Comparison of ENCODE assay signal across 8 mouse cellular contexts in genomic region chr8:70699834-70700554, GRCm38 (mm10). TPM values are rescaled to one million over a fixed set of nuclear protein-coding genes. Genes with fewer than 3 reads are reported as not detected.
DNase-seq lines count a peak whose midpoint lies in the region; ATAC-seq and TF ChIP-seq lines count a peak whose summit lies in the region.

No protein-coding gene starts in this region.

- TF ChIP-seq CTCF in heart, adult 2 months (IDR thresholded peaks at IDR 0.05), result no peak
- TF ChIP-seq CTCF in midbrain, postnatal 0 days (IDR thresholded peaks at IDR 0.05), result no peak

- H3K36me3 ChIP-seq in embryonic facial prominence, embryonic 12.5 days, result peaks cover 9% of the 10 kb centered on the region; the same call in 1 of the 2 replicates
- peaks cover 2% of the 10 kb centered on the region; the same call in 1 of the 2 replicates for H3K36me3 ChIP-seq in heart, adult 2 months (ENCODE audit: control insufficient read depth, insufficient read depth, low read length)
- peaks cover 15% of the 10 kb centered on the region for H3K36me3 ChIP-seq in limb, embryonic 14.5 days (ENCODE audit: control insufficient read depth, insufficient read depth, low read length)
- no peaks in the 10 kb centered on the region for H3K36me3 ChIP-seq in midbrain, postnatal 0 days (ENCODE audit: insufficient read depth, low read length)

- peak; percentile 83 for TF ChIP-seq POLR2A in heart, adult 2 months (IDR thresholded peaks at IDR 0.05; ENCODE audit: insufficient read depth, low read depth, low read length)
- TF ChIP-seq POLR2A in limb, embryonic 14.5 days (IDR thresholded peaks at IDR 0.05; ENCODE audit: borderline replicate concordance, extremely low read depth, insufficient read depth, insufficient read length), result peak; percentile 73; the same call in 1 of the 2 replicates

- H3K9me3 ChIP-seq in embryonic facial prominence, embryonic 12.5 days, result no peaks in the 10 kb centered on the region
- no peaks in the 10 kb centered on the region for H3K9me3 ChIP-seq in limb, embryonic 14.5 days (ENCODE audit: control insufficient read depth, low read length)
- no peaks in the 10 kb centered on the region for H3K9me3 ChIP-seq in midbrain, postnatal 0 days (ENCODE audit: low read length)

- under 1% methylated on average over 59 of the region's 59 CpGs for WGBS in embryonic facial prominence, embryonic 12.5 days
- WGBS in heart, adult 2 months, result under 1% methylated on average over 59 of the region's 59 CpGs
- under 1% methylated on average over 58 of the region's 59 CpGs for WGBS in limb, embryonic 14.5 days
- WGBS in midbrain, postnatal 0 days, result under 1% methylated on average over 58 of the region's 59 CpGs

- H3K4me1 ChIP-seq in embryonic facial prominence, embryonic 12.5 days, result peaks cover 47% of the 10 kb centered on the region
- H3K4me1 ChIP-seq in heart, adult 2 months (ENCODE audit: control insufficient read depth, insufficient read depth, low read length), result peaks cover 24% of the 10 kb centered on the region
- peaks cover 37% of the 10 kb centered on the region for H3K4me1 ChIP-seq in limb, embryonic 14.5 days (ENCODE audit: control insufficient read depth, insufficient read depth, low read length)
- H3K4me1 ChIP-seq in midbrain, postnatal 0 days (ENCODE audit: insufficient read depth, low read length), result peaks cover 16% of the 10 kb centered on the region

- no peak for ATAC-seq in cerebellum, adult (ENCODE audit: insufficient number of reproducible peaks, low FRiP score, low TSS enrichment)
- ATAC-seq in embryonic facial prominence, embryonic 12.5 days (ENCODE audit: insufficient number of reproducible peaks, insufficient read depth, low FRiP score, low TSS enrichment), result no peak
- ATAC-seq in limb, embryonic 14.5 days (ENCODE audit: low FRiP score, low read depth), result no peak
- peak; percentile 15; the same call in 1 of the 2 replicates for ATAC-seq in midbrain, postnatal 0 days (ENCODE audit: low FRiP score)

- peak; percentile 89 for DNase-seq in cerebellum, adult 11 months
- DNase-seq in heart, adult 2 months, result peak; percentile 89
- peak; percentile 76 to 77 for DNase-seq in kidney, adult 8-10 months
- peak; percentile 75 for DNase-seq in limb, embryonic 14.5 days (ENCODE audit: low spot score)
- peak; percentile 91 for DNase-seq in midbrain, postnatal 0 days (ENCODE audit: low spot score)
- peak; percentile 66 to 74 for DNase-seq in spleen, postnatal 14 days (ENCODE audit: low spot score in 2 of 2)

- H3K79me2 ChIP-seq in heart, adult 2 months (replicated peaks; ENCODE audit: control insufficient read depth, insufficient read depth, low read length), result no peaks in the 10 kb centered on the region

- H3K4me3 ChIP-seq in embryonic facial prominence, embryonic 12.5 days, result peak overlapping the region; percentile 86
- peak overlapping the region; percentile 99 for H3K4me3 ChIP-seq in heart, adult 2 months
- peak overlapping the region; percentile 98 for H3K4me3 ChIP-seq in limb, embryonic 14.5 days (replicated peaks; ENCODE audit: low read length)
- peak overlapping the region; percentile 92 for H3K4me3 ChIP-seq in midbrain, postnatal 0 days (ENCODE audit: low read depth, low read length)

- intact Hi-C loops in heart, adult 2 months (cut with DNase I), result loop anchor here (1.0 to 5.0 kb wide), 3 partner anchors 27 to 88 kb away; partner anchors contain the start of genes Lsm4 and Rab3a

- peak overlapping the region; percentile 99 for H3K9ac ChIP-seq in embryonic facial prominence, embryonic 12.5 days
- peak overlapping the region; percentile 95 for H3K9ac ChIP-seq in heart, adult 2 months (ENCODE audit: low read depth, low read length)
- peak overlapping the region; percentile 99 for H3K9ac ChIP-seq in limb, embryonic 14.5 days (ENCODE audit: low read depth, low read length, severe bottlenecking)
- peak overlapping the region; percentile 97 for H3K9ac ChIP-seq in midbrain, postnatal 0 days (replicated peaks; ENCODE audit: low read length, poor library complexity, severe bottlenecking)

- peak; percentile 73; the same call in 1 of the 2 replicates for TF ChIP-seq EP300 in heart, adult 2 months (IDR thresholded peaks at IDR 0.05; ENCODE audit: insufficient read depth, low read depth, low read length)

- peak overlapping the region; percentile 98 for H3K27ac ChIP-seq in embryonic facial prominence, embryonic 12.5 days
- H3K27ac ChIP-seq in heart, adult 2 months, result peak overlapping the region; percentile 94
- peak overlapping the region; percentile 94 for H3K27ac ChIP-seq in limb, embryonic 14.5 days (replicated peaks; ENCODE audit: low read depth, low read length)
- H3K27ac ChIP-seq in midbrain, postnatal 0 days (ENCODE audit: low read depth, low read length), result peak overlapping the region; percentile 97

- H3K4me2 ChIP-seq in embryonic facial prominence, embryonic 12.5 days (replicated peaks), result peak overlapping the region; percentile 68
- peak overlapping the region; percentile 53 for H3K4me2 ChIP-seq in limb, embryonic 14.5 days (replicated peaks; ENCODE audit: low read depth, low read length, severe bottlenecking)
- H3K4me2 ChIP-seq in midbrain, postnatal 0 days (ENCODE audit: low read depth, low read length, poor library complexity, severe bottlenecking), result peak overlapping the region; percentile 64

- H3K27me3 ChIP-seq in embryonic facial prominence, embryonic 12.5 days, result no peaks in the 10 kb centered on the region
- H3K27me3 ChIP-seq in heart, adult 2 months (ENCODE audit: control insufficient read depth, insufficient read depth, low read length), result no peaks in the 10 kb centered on the region
- no peaks in the 10 kb centered on the region for H3K27me3 ChIP-seq in limb, embryonic 14.5 days (ENCODE audit: control insufficient read depth, insufficient read depth, low read length)
- H3K27me3 ChIP-seq in midbrain, postnatal 0 days (ENCODE audit: insufficient read depth, low read length), result no peaks in the 10 kb centered on the region

RNA-seq across cellular contexts. Expression of gene Jund, which starts 1.2 kb away (rescaled TPM):
- 142 and 150 TPM in 2 replicates for polyA plus RNA-seq in embryonic facial prominence, embryonic 12.5 days (2016; fragmentation: Nextera tagmentation; extraction: Ambion mirVana)
- 100 to 1,000 TPM; 123 to 127 TPM for total RNA-seq in heart, adult 2 months (2021)
- polyA plus RNA-seq in heart, adult 2 months (2012; rRNA removed), result 66.2 and 109 TPM in 2 replicates
- 218 and 287 TPM in 2 replicates for polyA plus RNA-seq in limb, embryonic 14.5 days (2012; rRNA removed)
- polyA plus RNA-seq in limb, embryonic 14.5 days (2014; fragmentation: Nextera tagmentation; extraction: Ambion mirVana), result 115 and 119 TPM in 2 replicates
- 470 and 553 TPM in 2 replicates for total RNA-seq in midbrain, postnatal 0 days (2014; rRNA removed)
- polyA plus RNA-seq in midbrain, postnatal 0 days (2015; fragmentation: Nextera tagmentation; extraction: Ambion mirVana), result 91.0 and 99.3 TPM in 2 replicates

RNA-seq across cellular contexts. Expression of gene Iqcn, which starts 3.3 kb away (rescaled TPM):
- polyA plus RNA-seq in embryonic facial prominence, embryonic 12.5 days (2016; fragmentation: Nextera tagmentation; extraction: Ambion mirVana), result not detected in 2 replicates
- total RNA-seq in heart, adult 2 months (2021), result not detected
- 0.06 and 0.12 TPM in 2 replicates for polyA plus RNA-seq in heart, adult 2 months (2012; rRNA removed)
- 0.04 and 0.08 TPM in 2 replicates for polyA plus RNA-seq in limb, embryonic 14.5 days (2012; rRNA removed)
- polyA plus RNA-seq in limb, embryonic 14.5 days (2014; fragmentation: Nextera tagmentation; extraction: Ambion mirVana), result 0.10 TPM in 1 of 2 replicates, not detected in the other
- total RNA-seq in midbrain, postnatal 0 days (2014; rRNA removed), result 0.22 TPM in 1 of 2 replicates, not detected in the other
- polyA plus RNA-seq in midbrain, postnatal 0 days (2015; fragmentation: Nextera tagmentation; extraction: Ambion mirVana), result 0.06 and 0.07 TPM in 2 replicates

RNA-seq across cellular contexts. Expression of gene Gm3336, which starts 18.3 kb away (rescaled TPM):
- polyA plus RNA-seq in embryonic facial prominence, embryonic 12.5 days (2016; fragmentation: Nextera tagmentation; extraction: Ambion mirVana), result not detected in 2 replicates
- total RNA-seq in heart, adult 2 months (2021), result not detected
- not detected in 2 replicates for polyA plus RNA-seq in heart, adult 2 months (2012; rRNA removed)
- polyA plus RNA-seq in limb, embryonic 14.5 days (2012; rRNA removed), result not detected in 2 replicates
- polyA plus RNA-seq in limb, embryonic 14.5 days (2014; fragmentation: Nextera tagmentation; extraction: Ambion mirVana), result not detected in 2 replicates
- not detected in 2 replicates for total RNA-seq in midbrain, postnatal 0 days (2014; rRNA removed)
- not detected in 2 replicates for polyA plus RNA-seq in midbrain, postnatal 0 days (2015; fragmentation: Nextera tagmentation; extraction: Ambion mirVana)

RNA-seq across cellular contexts. Expression of gene Pde4c, which starts 23.5 kb away (rescaled TPM):
- 0.17 and 0.29 TPM in 2 replicates for polyA plus RNA-seq in embryonic facial prominence, embryonic 12.5 days (2016; fragmentation: Nextera tagmentation; extraction: Ambion mirVana)
- 1 to 10 TPM; 2.3 to 2.7 TPM for total RNA-seq in heart, adult 2 months (2021)
- 10.8 and 11.0 TPM in 2 replicates for polyA plus RNA-seq in heart, adult 2 months (2012; rRNA removed)
- 0.38 TPM in 2 replicates for polyA plus RNA-seq in limb, embryonic 14.5 days (2012; rRNA removed)
- polyA plus RNA-seq in limb, embryonic 14.5 days (2014; fragmentation: Nextera tagmentation; extraction: Ambion mirVana), result not detected in 2 replicates
- 0.77 and 1.5 TPM in 2 replicates for total RNA-seq in midbrain, postnatal 0 days (2014; rRNA removed)
- polyA plus RNA-seq in midbrain, postnatal 0 days (2015; fragmentation: Nextera tagmentation; extraction: Ambion mirVana), result 0.21 and 0.39 TPM in 2 replicates

RNA-seq across cellular contexts. Expression of gene Lsm4, which starts 26.9 kb away (rescaled TPM):
- polyA plus RNA-seq in embryonic facial prominence, embryonic 12.5 days (2016; fragmentation: Nextera tagmentation; extraction: Ambion mirVana), result 303 and 326 TPM in 2 replicates
- total RNA-seq in heart, adult 2 months (2021), result 10 to 100 TPM; 56.9 to 64.2 TPM
- polyA plus RNA-seq in heart, adult 2 months (2012; rRNA removed), result 54.1 and 68.3 TPM in 2 replicates
- polyA plus RNA-seq in limb, embryonic 14.5 days (2012; rRNA removed), result 172 and 182 TPM in 2 replicates
- 247 and 256 TPM in 2 replicates for polyA plus RNA-seq in limb, embryonic 14.5 days (2014; fragmentation: Nextera tagmentation; extraction: Ambion mirVana)
- 140 and 312 TPM in 2 replicates for total RNA-seq in midbrain, postnatal 0 days (2014; rRNA removed)
- polyA plus RNA-seq in midbrain, postnatal 0 days (2015; fragmentation: Nextera tagmentation; extraction: Ambion mirVana), result 157 and 169 TPM in 2 replicates
